Mouse (Mus musculus): ENCODE results near the gene Bcl7a. TPM values are rescaled to one million over a fixed set of nuclear protein-coding genes. Genes with fewer than 3 reads are reported as not detected.
A peak's percentile ranks its signal among the peaks of the same experiment; 100 is the strongest.

Bcl7a gene
- 43.4 and 45.7 TPM in 2 replicates for polyA plus RNA-seq (2016; fragmentation: Nextera tagmentation; extraction: Ambion mirVana)

DNA sequence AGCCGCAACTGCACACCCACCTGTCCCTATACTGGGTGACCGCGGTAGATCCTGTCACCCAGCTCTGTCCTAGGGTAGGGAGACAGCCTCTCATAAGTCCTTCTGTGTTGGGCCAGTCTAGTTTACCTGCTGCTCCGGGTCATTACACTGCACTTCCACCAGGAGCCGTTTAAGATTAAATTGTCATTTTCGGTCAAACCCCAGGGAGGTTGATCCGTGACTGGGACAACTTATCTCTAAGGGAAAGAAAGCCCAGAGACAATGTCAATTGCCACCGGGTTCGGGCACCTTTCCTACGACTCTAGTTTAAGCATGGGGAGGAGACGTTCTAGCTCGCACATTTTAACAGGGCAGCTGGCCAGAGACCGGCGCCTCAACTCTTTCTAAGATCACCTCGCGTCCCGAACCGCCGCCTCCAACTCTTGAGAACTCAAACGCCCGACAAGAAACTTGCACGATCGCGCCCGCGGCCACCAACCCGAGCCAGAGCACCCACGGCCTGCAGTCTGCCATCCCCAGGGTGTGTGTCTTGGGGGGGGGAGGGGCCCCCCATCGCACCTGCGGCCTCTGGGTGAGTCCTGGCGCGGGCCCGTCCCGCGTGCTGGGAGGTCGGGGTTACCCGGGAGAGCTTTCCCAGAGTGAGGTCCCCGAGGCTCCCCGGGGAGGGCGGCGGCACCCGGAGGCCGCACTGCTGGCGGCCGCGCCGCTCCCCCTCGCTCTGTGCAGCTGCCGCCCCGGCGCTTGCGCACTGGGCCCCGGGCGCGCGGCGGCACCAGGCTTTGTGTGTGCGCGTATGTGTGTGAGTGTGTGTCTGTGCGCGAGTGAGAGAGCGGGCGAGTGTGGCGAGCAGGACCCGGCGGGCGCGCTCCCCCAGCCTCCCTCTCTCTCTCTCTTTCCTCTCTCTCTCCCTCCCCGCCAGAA, at the start of gene Bcl7a:
Bcl7a (plus strand) TSS at position 128 of the 921 bp plus-strand sequence.
- H3K4me1 ChIP-seq (replicated peaks) = peaks cover 18% of the 10 kb centered on the region
- H3K4me3 ChIP-seq (replicated peaks) = peak within 1 kb of the TSS; percentile 96
- peaks cover 3% of the 10 kb centered on the region for H3K36me3 ChIP-seq
- WGBS = 1% methylated on average over 69 of the region's 69 CpGs
- peak within 1 kb of the TSS; percentile 99 for H3K27ac ChIP-seq
- H3K9me3 ChIP-seq = no peaks in the 10 kb centered on the region
- no peaks in the 10 kb centered on the region for H3K27me3 ChIP-seq
- peak; percentile 76 for ATAC-seq (ENCODE audit: insufficient number of reproducible peaks, insufficient read depth, low FRiP score, low TSS enrichment, low read depth)
- H3K4me2 ChIP-seq = peak within 1 kb of the TSS; percentile 84
- H3K9ac ChIP-seq (replicated peaks) = peak within 1 kb of the TSS; percentile 97

DNA sequence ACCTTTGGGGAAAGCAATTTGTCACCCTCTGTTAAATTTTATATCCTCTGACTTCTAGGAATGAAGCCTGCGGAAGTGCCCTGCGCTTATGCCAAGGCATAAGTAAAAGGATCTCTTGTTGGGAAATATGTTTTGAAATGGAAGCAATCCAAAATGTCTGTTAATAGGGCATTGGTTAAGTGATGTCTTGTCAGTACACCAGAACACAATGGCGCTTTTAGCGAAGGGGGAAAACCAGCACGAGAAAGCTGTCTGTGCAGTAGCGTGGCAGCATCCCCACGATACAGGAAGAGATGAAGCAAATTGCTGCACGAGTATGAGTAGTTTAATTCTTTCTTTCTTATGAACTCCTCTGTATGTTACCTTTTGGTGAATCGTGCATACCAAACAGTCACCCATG, 49.0 kb upstream of the Bcl7a start:
- H3K4me3 ChIP-seq (replicated peaks) = no peak overlapping the region
- 0 out of 2 replicates have a peak, but pooled peaks cover 3% of the 10 kb centered on the region for H3K9me3 ChIP-seq
- no peak overlapping the region for H3K27ac ChIP-seq
- no peak overlapping the region for H3K9ac ChIP-seq (replicated peaks)
- H3K36me3 ChIP-seq = no peaks in the 10 kb centered on the region
- WGBS = 93% methylated on average over 9 of the region's 9 CpGs
- H3K27me3 ChIP-seq = no peaks in the 10 kb centered on the region
- H3K4me1 ChIP-seq (replicated peaks) = peaks cover 7% of the 10 kb centered on the region
- H3K4me2 ChIP-seq = no peak overlapping the region
- ATAC-seq (ENCODE audit: insufficient number of reproducible peaks, insufficient read depth, low FRiP score, low TSS enrichment, low read depth) = no peak

DNA sequence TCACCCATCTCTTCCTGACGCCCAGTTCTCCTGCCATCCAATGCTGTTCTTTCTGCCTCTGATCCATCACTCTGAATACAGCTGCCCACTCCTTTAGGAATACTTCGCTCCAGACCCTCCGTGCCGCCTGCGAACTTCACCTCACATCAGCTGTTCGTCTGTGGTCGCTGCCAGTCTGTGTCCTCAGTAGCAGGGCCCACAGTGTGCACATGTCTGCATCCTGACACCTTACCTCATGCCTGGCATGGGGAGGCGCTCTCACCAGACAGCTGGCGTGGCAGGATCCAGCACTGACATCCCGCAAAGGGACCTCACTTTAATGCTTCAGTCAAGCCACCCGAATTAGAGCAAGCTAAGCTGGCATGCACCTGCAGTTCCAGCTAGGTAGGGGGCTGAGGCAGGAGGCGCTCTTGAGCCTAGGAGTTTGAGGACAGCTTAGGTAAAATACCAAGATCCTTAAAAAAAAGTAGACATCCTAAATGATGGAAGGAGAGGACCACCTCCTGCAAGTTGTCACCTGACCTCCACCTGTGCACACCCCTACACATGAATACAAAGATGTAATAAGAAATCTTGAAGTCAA, 47.3 kb upstream of the Bcl7a start:
- no peak for ATAC-seq (ENCODE audit: insufficient number of reproducible peaks, insufficient read depth, low FRiP score, low TSS enrichment, low read depth)

DNA sequence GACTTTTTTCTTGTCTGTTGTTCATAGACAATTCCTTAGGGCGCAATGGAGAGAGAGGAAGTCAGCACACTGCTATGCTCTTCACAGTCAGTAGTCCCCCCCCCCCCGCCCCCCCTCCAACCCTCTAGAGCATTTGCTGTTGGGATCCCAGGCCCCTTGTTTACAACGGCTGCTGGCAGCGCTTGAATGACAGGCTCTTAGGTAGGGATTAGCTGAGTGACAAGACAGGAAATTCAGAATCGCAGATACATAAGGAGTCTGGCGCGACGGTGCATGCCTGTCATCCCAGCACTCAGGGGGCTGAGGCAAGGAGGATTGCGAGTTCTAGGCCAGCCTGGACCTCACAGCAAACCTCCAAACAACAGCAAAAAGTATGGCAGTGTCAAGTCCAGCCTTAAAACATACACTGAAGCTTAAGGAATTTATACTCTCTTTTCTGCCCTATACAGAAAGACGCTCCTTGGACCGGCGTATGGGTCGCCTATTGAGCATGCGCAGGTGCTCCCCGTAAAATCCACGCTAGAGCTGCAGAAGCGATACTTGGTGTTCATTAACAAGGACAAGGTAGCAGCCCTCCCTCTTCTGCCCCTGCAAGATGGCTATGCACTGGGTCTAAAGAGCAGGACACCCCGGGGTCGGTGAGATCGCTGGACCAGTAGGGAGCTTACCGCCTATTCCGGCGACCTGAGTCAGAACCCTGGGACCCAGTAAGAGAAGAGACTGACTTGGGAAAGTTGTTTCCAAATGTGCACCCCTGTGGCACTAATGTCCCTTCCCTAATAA, 46.5 kb upstream of the Bcl7a start:
- H3K4me2 ChIP-seq = no peak overlapping the region
- no peak overlapping the region for H3K9ac ChIP-seq (replicated peaks)
- H3K27ac ChIP-seq = no peak overlapping the region
- H3K4me3 ChIP-seq (replicated peaks) = no peak overlapping the region
- H3K4me1 ChIP-seq (replicated peaks) = peaks cover 24% of the 10 kb centered on the region
- no peak for ATAC-seq (ENCODE audit: insufficient number of reproducible peaks, insufficient read depth, low FRiP score, low TSS enrichment, low read depth)
- H3K36me3 ChIP-seq = no peaks in the 10 kb centered on the region
- 54% methylated on average over 22 of the region's 23 CpGs for WGBS
- 0 out of 2 replicates have a peak, but pooled peaks cover 3% of the 10 kb centered on the region for H3K9me3 ChIP-seq
- no peaks in the 10 kb centered on the region for H3K27me3 ChIP-seq

More for the DNA sequence above, 47.3 kb upstream of the Bcl7a start:
- WGBS = 67% methylated on average over 12 of the region's 12 CpGs
- 0 out of 2 replicates have a peak, but pooled peaks cover 3% of the 10 kb centered on the region for H3K9me3 ChIP-seq
- no peaks in the 10 kb centered on the region for H3K27me3 ChIP-seq
- H3K4me1 ChIP-seq (replicated peaks) = peaks cover 20% of the 10 kb centered on the region
- no peak overlapping the region for H3K27ac ChIP-seq
- no peak overlapping the region for H3K4me2 ChIP-seq
- H3K36me3 ChIP-seq = no peaks in the 10 kb centered on the region
- no peak overlapping the region for H3K9ac ChIP-seq (replicated peaks)
- no peak overlapping the region for H3K4me3 ChIP-seq (replicated peaks)

DNA sequence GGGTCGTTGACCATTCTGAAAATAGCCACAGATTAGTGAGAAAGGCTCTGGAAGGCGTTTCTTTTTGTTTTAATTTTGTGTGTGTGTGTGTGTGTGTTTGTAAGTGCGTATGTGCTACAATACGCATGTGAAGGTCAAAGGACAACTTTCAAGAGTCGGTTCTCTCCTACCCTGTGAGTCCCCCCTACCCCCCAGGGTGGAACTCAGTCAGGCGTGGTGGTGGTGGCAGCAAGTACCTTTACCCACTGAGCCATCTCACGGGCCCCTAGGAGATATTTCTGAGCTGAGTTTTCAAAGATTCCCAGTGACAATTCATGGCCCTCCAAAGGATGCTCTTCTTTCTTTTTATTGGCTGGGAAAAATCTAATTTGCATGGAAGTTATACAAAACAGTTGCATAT, 45.8 kb upstream of the Bcl7a start:
- Histone ChIP-seq H3K4me1 (replicated peaks) (peaks cover 26% of the 10 kb centered on the region), H3K4me3 (replicated peaks) (no peak overlapping the region), H3K36me3 (no peaks in the 10 kb centered on the region), H3K9ac (replicated peaks) (no peak overlapping the region), H3K4me2 (no peak overlapping the region), H3K27ac (no peak overlapping the region), H3K27me3 (no peaks in the 10 kb centered on the region), H3K9me3 (0 out of 2 replicates have a peak, but pooled peaks cover 3% of the 10 kb centered on the region)
- 81% methylated on average over 7 of the region's 7 CpGs for WGBS
- ATAC-seq (ENCODE audit: insufficient number of reproducible peaks, insufficient read depth, low FRiP score, low TSS enrichment, low read depth) = no peak

DNA sequence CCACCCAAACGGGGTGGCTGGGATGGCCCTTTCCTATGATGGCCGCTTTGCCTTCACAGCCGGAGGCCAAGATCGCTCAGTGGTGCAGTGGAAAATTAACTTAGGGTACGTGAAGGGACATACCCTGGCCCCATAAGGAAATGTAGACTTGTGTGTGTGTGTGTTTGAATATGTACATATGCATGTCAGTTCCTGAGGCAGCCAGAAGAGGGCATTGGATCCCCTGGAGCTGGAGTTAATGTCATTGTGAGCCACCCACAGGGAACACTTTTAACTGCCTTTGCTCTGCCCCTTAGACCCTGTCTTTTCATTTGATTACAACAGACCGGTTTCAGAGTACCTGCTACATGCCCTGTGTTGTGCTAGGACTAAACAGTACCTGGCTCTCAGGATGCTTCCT, 45.1 kb upstream of the Bcl7a start:
- WGBS = 85% methylated on average over 6 of the region's 6 CpGs
- Histone ChIP-seq H3K27ac (no peak overlapping the region), H3K9ac (replicated peaks) (no peak overlapping the region), H3K4me2 (no peak overlapping the region), H3K9me3 (0 out of 2 replicates have a peak, but pooled peaks cover 3% of the 10 kb centered on the region), H3K4me1 (replicated peaks) (peaks cover 26% of the 10 kb centered on the region), H3K36me3 (no peaks in the 10 kb centered on the region), H3K27me3 (no peaks in the 10 kb centered on the region), H3K4me3 (replicated peaks) (no peak overlapping the region)
- ATAC-seq (ENCODE audit: insufficient number of reproducible peaks, insufficient read depth, low FRiP score, low TSS enrichment, low read depth) = no peak

DNA sequence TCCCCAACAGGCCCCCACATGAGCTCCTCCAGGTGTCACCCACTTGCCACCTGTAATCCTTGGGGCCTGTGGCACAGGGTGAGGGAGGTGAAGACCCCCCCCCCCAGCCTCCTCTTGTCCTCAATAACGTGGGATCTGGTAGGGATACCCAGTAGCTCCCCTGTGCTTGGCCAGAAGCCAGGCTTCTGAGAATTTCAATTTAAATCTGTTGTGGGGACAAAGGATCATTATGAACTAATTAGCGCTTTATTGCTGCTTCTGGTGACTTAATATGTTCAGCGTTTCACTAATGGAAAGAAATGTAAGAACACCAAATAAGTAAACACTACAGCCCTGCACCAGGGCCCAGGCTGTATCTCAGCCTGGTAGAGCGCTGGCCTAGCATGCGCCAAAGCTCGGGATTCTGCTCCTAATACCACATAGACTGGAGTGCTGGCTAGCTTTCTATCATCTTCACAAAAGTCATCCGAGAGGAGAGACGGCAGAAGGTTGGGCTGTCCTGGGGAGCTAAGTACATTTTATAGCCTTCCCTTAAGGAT, 43.1 kb upstream of the Bcl7a start:
- Histone ChIP-seq H3K4me1 (replicated peaks) (peaks cover 26% of the 10 kb centered on the region), H3K4me2 (no peak overlapping the region), H3K36me3 (no peaks in the 10 kb centered on the region), H3K9ac (replicated peaks) (no peak overlapping the region), H3K9me3 (no peaks in the 10 kb centered on the region), H3K27me3 (no peaks in the 10 kb centered on the region), H3K27ac (peak overlapping the region; percentile 45; the same call in 1 of the 2 replicates), H3K4me3 (replicated peaks) (no peak overlapping the region)
- no peak for ATAC-seq (ENCODE audit: insufficient number of reproducible peaks, insufficient read depth, low FRiP score, low TSS enrichment, low read depth)
- 50% methylated on average over 8 of the region's 8 CpGs for WGBS

DNA sequence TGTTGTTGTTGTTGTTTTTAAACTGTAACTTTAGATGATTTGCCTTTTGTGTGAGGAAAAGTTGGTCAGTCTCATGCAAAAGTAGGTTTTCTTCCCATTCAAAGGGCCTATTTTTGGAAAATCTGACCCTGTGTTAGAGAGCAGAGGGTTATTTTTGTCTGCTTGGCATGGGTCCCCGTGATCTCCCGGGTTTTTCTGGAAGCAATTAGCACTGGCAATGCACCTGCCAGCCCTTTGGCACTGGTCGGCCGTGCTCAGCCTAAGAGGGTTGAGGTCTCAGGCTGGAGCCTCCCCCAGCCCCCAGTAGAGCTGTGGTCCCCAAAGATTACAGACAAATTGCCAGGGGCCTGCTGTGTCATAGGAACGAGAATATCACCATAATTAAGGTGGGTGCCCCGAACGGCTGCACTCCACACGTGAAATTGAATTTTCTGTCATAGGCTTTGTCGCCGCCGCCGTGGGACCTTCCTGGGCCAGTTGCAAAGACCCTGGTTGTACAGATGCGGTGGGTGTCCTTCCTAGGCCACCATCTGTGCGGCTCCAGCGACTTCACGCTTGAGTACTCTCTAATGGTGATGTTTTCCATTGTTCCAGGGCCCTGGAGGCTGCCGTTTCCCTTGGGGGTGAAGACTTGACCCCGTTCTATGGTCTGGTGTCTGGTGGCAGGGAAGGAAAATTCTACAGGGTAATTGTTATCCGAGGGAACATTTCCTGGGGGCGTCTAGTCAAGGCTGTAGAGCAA, 41.7 kb upstream of the Bcl7a start:
- Histone ChIP-seq H3K4me1 (replicated peaks) (peaks cover 27% of the 10 kb centered on the region), H3K4me2 (no peak overlapping the region), H3K27me3 (no peaks in the 10 kb centered on the region), H3K4me3 (replicated peaks) (no peak overlapping the region), H3K36me3 (no peaks in the 10 kb centered on the region), H3K27ac (no peak overlapping the region), H3K9me3 (no peaks in the 10 kb centered on the region), H3K9ac (replicated peaks) (no peak overlapping the region)
- ATAC-seq (ENCODE audit: insufficient number of reproducible peaks, insufficient read depth, low FRiP score, low TSS enrichment, low read depth) = no peak
- 77% methylated on average over 20 of the region's 20 CpGs for WGBS

DNA sequence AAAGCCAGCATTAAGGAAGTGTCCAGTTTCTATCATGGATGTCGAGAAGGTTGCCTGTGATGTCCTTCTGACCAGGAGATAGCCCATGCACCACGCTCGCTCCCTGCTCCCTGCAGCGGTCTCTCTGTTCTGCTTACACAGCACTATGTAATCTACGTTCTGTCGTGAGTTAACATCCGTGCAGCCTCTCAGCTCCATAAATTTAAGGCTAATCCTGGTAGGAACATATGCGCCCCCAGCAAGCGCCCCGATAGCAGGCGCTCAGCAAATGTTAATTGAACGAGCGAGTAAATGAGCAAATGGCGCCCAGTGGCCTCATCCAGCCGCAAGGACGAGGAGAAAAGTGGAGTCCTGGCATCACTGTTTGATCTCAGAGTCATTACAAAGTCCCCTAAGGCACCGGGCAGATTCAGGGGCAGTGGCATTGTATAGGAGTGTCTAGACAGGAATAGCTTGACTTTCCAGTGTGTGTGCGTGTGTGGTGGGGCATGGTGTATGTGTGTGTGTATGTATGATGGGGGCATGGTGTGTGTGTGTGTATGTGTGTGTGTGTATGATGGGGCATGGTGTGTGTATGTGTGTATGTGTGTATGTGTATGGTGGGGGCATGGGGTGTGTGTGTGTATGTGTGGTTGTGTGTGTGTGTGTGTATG, 35.9 kb upstream of the Bcl7a start:
- peaks cover 27% of the 10 kb centered on the region for H3K4me1 ChIP-seq (replicated peaks)
- H3K36me3 ChIP-seq = no peaks in the 10 kb centered on the region
- H3K27ac ChIP-seq = 0 out of 2 replicates have a peak overlapping the region, but pooled peaks have one; percentile 23
- WGBS = 54% methylated on average over 18 of the region's 18 CpGs
- no peaks in the 10 kb centered on the region for H3K9me3 ChIP-seq
- H3K4me3 ChIP-seq (replicated peaks) = no peak overlapping the region
- H3K27me3 ChIP-seq = no peaks in the 10 kb centered on the region
- ATAC-seq (ENCODE audit: insufficient number of reproducible peaks, insufficient read depth, low FRiP score, low TSS enrichment, low read depth) = no peak
- no peak overlapping the region for H3K9ac ChIP-seq (replicated peaks)
- no peak overlapping the region for H3K4me2 ChIP-seq

DNA sequence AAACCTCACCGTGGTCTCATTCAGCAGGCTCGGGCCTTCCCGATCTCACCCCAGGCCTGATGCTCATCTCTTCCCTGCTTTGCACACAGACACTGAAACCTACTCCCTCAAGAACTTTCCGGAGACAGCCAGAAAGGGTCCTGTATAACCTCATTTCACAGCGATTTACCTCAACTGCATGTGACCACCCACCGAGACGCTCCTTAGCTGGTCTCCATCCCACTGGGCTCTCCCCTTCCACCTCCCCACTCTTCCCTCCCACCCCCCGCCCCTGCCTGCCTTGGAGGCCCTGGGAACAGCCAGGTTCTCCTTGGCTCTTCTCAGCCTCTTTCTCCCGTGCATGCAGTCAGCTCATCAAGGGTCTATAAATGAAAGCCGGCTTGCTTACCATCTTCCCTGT, 33.8 kb upstream of the Bcl7a start:
- no peak overlapping the region for H3K4me2 ChIP-seq
- H3K36me3 ChIP-seq = no peaks in the 10 kb centered on the region
- H3K9me3 ChIP-seq = no peaks in the 10 kb centered on the region
- 29% methylated on average over 10 of the region's 10 CpGs for WGBS
- no peak overlapping the region for H3K4me3 ChIP-seq (replicated peaks)
- no peaks in the 10 kb centered on the region for H3K27me3 ChIP-seq
- peaks cover 39% of the 10 kb centered on the region for H3K4me1 ChIP-seq (replicated peaks)
- H3K27ac ChIP-seq = no peak overlapping the region
- no peak for ATAC-seq (ENCODE audit: insufficient number of reproducible peaks, insufficient read depth, low FRiP score, low TSS enrichment, low read depth)
- 0 out of 2 replicates have a peak overlapping the region, but pooled peaks have one; percentile 38 for H3K9ac ChIP-seq (replicated peaks)

Measured in limb, embryonic 12.5 days (tissue).